Mouse (Mus musculus): ENCODE data around the gene Nrip1. TPM values are rescaled to one million over a fixed set of nuclear protein-coding genes. Genes with fewer than 3 reads are reported as not detected.

Gene Nrip1
- total and polyA plus RNA-seq, 2 experiments from 2014 or later = 29.5 to 33.7 TPM

- Histone ChIP-seq H3K27ac (ENCODE audit: low read depth, low read length) (no peak overlapping the region), H3K36me3 (ENCODE audit: insufficient read depth, low read length) (no peaks in the 10 kb centered on the region), H3K27me3 (ENCODE audit: insufficient read depth, low read length) (no peaks in the 10 kb centered on the region), H3K9ac (replicated peaks; ENCODE audit: low read length, poor library complexity, severe bottlenecking) (no peak overlapping the region), H3K4me2 (ENCODE audit: low read depth, low read length, poor library complexity, severe bottlenecking) (peak overlapping the region; percentile 53), H3K4me1 (ENCODE audit: insufficient read depth, low read length) (no peaks in the 10 kb centered on the region), H3K4me3 (ENCODE audit: low read depth, low read length) (peak overlapping the region; percentile 89), H3K9me3 (ENCODE audit: low read length) (no peaks in the 10 kb centered on the region)
- ATAC-seq (ENCODE audit: low FRiP score) (no peak), DNase-seq (ENCODE audit: low spot score) (peak; percentile 60)
- WGBS = 28% methylated on average over 12 of the region's 12 CpGs
- peak; percentile 54 for TF ChIP-seq CTCF (IDR thresholded peaks at IDR 0.05)
Measured at GRCm38 (mm10) chr16:76370716-76371613, 2.7 kb downstream of the Nrip1 start.

- 30% methylated on average over 6 of the region's 6 CpGs for WGBS
- Histone ChIP-seq H3K4me1 (ENCODE audit: insufficient read depth, low read length) (no peaks in the 10 kb centered on the region), H3K36me3 (ENCODE audit: insufficient read depth, low read length) (no peaks in the 10 kb centered on the region), H3K9me3 (ENCODE audit: low read length) (no peaks in the 10 kb centered on the region), H3K27ac (ENCODE audit: low read depth, low read length) (no peak overlapping the region), H3K4me2 (ENCODE audit: low read depth, low read length, poor library complexity, severe bottlenecking) (peak overlapping the region; percentile 53), H3K9ac (replicated peaks; ENCODE audit: low read length, poor library complexity, severe bottlenecking) (no peak overlapping the region), H3K27me3 (ENCODE audit: insufficient read depth, low read length) (no peaks in the 10 kb centered on the region), H3K4me3 (ENCODE audit: low read depth, low read length) (peak overlapping the region; percentile 89; the same call in 1 of the 2 replicates)
- peak; percentile 64 for TF ChIP-seq CTCF (IDR thresholded peaks at IDR 0.05)
- DNase-seq (ENCODE audit: low spot score) (peak; percentile 78), ATAC-seq (ENCODE audit: low FRiP score) (no peak)
Measured at GRCm38 (mm10) chr16:76370041-76370715, 3.4 kb downstream of the Nrip1 start.

GRCm38 (mm10) chr16:76369236-76369635 is 4.4 kb downstream of the Nrip1 start:
- H3K4me3 ChIP-seq (ENCODE audit: low read depth, low read length) = no peak overlapping the region
- H3K9ac ChIP-seq (replicated peaks; ENCODE audit: low read length, poor library complexity, severe bottlenecking) = no peak overlapping the region
- H3K36me3 ChIP-seq (ENCODE audit: insufficient read depth, low read length) = no peaks in the 10 kb centered on the region
- H3K27me3 ChIP-seq (ENCODE audit: insufficient read depth, low read length) = no peaks in the 10 kb centered on the region
- no peak for DNase-seq (ENCODE audit: low spot score)
- H3K9me3 ChIP-seq (ENCODE audit: low read length) = no peaks in the 10 kb centered on the region
- H3K4me1 ChIP-seq (ENCODE audit: insufficient read depth, low read length) = no peaks in the 10 kb centered on the region
- 84% methylated on average over 9 of the region's 9 CpGs for WGBS
- ATAC-seq (ENCODE audit: low FRiP score) = no peak
- no peak overlapping the region for H3K27ac ChIP-seq (ENCODE audit: low read depth, low read length)
- H3K4me2 ChIP-seq (ENCODE audit: low read depth, low read length, poor library complexity, severe bottlenecking) = 0 out of 2 replicates have a peak overlapping the region, but pooled peaks have one; percentile 53
- no peak for TF ChIP-seq CTCF (IDR thresholded peaks at IDR 0.05)

- WGBS = 88% methylated on average over 12 of the region's 12 CpGs
- no peak for ATAC-seq (ENCODE audit: low FRiP score)
- H3K36me3 ChIP-seq (ENCODE audit: insufficient read depth, low read length) = no peaks in the 10 kb centered on the region
- H3K9ac ChIP-seq (replicated peaks; ENCODE audit: low read length, poor library complexity, severe bottlenecking) = no peak overlapping the region
- no peaks in the 10 kb centered on the region for H3K4me1 ChIP-seq (ENCODE audit: insufficient read depth, low read length)
- H3K9me3 ChIP-seq (ENCODE audit: low read length) = no peaks in the 10 kb centered on the region
- H3K27ac ChIP-seq (ENCODE audit: low read depth, low read length) = no peak overlapping the region
- no peak for DNase-seq (ENCODE audit: low spot score)
- H3K4me2 ChIP-seq (ENCODE audit: low read depth, low read length, poor library complexity, severe bottlenecking) = no peak overlapping the region
- H3K27me3 ChIP-seq (ENCODE audit: insufficient read depth, low read length) = no peaks in the 10 kb centered on the region
- H3K4me3 ChIP-seq (ENCODE audit: low read depth, low read length) = no peak overlapping the region
- no peak for TF ChIP-seq CTCF (IDR thresholded peaks at IDR 0.05)
Measured at GRCm38 (mm10) chr16:76367261-76367908, 6.2 kb downstream of the Nrip1 start.

GRCm38 (mm10) chr16:76365790-76366406 is 7.7 kb downstream of the Nrip1 start:
- no peaks in the 10 kb centered on the region for H3K9me3 ChIP-seq (ENCODE audit: low read length)
- H3K4me2 ChIP-seq (ENCODE audit: low read depth, low read length, poor library complexity, severe bottlenecking) = no peak overlapping the region
- H3K4me3 ChIP-seq (ENCODE audit: low read depth, low read length) = no peak overlapping the region
- TF ChIP-seq CTCF (IDR thresholded peaks at IDR 0.05) = no peak
- no peak overlapping the region for H3K27ac ChIP-seq (ENCODE audit: low read depth, low read length)
- H3K36me3 ChIP-seq (ENCODE audit: insufficient read depth, low read length) = no peaks in the 10 kb centered on the region
- no peaks in the 10 kb centered on the region for H3K27me3 ChIP-seq (ENCODE audit: insufficient read depth, low read length)
- no peak overlapping the region for H3K9ac ChIP-seq (replicated peaks; ENCODE audit: low read length, poor library complexity, severe bottlenecking)
- no peaks in the 10 kb centered on the region for H3K4me1 ChIP-seq (ENCODE audit: insufficient read depth, low read length)
- ATAC-seq (ENCODE audit: low FRiP score) (no peak), DNase-seq (ENCODE audit: low spot score) (no peak)
- whole genome bisulfite sequencing = 72% methylated on average over 17 of the region's 17 CpGs

All from midbrain, postnatal 0 days (tissue).